ENCODE assay signal across 1 mouse cellular context in genomic region chr13:67682959-67683735, GRCm38 (mm10).
TF ChIP-seq lines count a peak whose summit lies in the region.

No protein-coding gene starts in this region.

TF ChIP-seq in MEL, 35 proteins besides CTCF, POLR2A, EP300 and RAD21 (continued from another document):
- TF ChIP-seq TBP (IDR thresholded peaks at IDR 0.05; ENCODE audit: low read depth, low read length) = peak; percentile 69
- TF ChIP-seq NELFE (IDR thresholded peaks at IDR 0.05; ENCODE audit: low read depth, low read length) = 0 out of 2 replicates have a peak, but pooled peaks have one; percentile 26
- TF ChIP-seq SIN3A (IDR thresholded peaks at IDR 0.05; ENCODE audit: low read length) = peak; percentile 92
